Mouse (Mus musculus) lung, postnatal 0 days (tissue): ENCODE measurements around the gene Hectd2.

Experiments used
- CTCF ChIP-seq: IDR thresholded peaks from 2 replicates; pipeline ENCODE4 v1.5.1; 2016; ENCODE audit warnings: antibody characterized with exemption, mild to moderate bottlenecking
- EP300 ChIP-seq: IDR thresholded peaks from 2 replicates; pipeline ENCODE4 v1.6.1; 2016; ENCODE audit warnings: antibody characterized with exemption, mild to moderate bottlenecking, control low read depth

DNA sequence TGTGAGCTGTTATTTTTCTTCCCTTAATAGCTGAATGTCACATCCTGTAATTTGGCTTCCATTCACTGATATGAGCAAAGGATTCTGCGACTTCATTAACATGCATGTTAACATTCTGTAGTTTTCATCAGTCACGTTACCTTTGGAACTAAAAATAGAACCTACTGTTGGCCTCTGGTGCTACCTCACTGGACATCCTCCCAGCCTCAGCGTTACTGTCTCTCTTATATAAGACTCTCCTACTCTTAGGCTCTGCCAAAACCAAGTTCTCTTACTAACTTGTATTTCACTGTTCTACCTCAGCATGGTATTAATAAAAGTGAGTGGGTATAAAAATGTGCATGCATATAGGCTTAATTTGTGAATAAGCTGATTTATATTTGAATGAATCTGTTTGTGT is 26.4 kb downstream of the Hectd2 start:
- no peak for TF ChIP-seq CTCF
- no peak for TF ChIP-seq EP300
